Mouse (Mus musculus): Measurements from ENCODE around the gene Slc43a1. TPM values are rescaled to one million over a fixed set of nuclear protein-coding genes. Genes with fewer than 3 reads are reported as not detected.
A peak's percentile ranks its signal among the peaks of the same experiment; 100 is the strongest.

Slc43a1 gene
- polyA plus RNA-seq (2014; fragmentation: Nextera tagmentation; extraction: Ambion mirVana): 14.3 and 17.0 TPM in 2 replicates

GRCm38 (mm10) chr2:84838593-84838949 lies at the start of gene Slc43a1:
Gene Slc43a1, plus strand, starts transcription at chr2:84838850.
- peak within 1 kb of the TSS; percentile 66 for H3K4me3 ChIP-seq (ENCODE audit: low read depth, low read length)
- H3K36me3 ChIP-seq (ENCODE audit: control insufficient read depth, insufficient read depth, low read length): no peaks in the 10 kb centered on the region
- H3K9ac ChIP-seq (ENCODE audit: low read depth, low read length): peak within 1 kb of the TSS; percentile 83
- ATAC-seq (ENCODE audit: low read depth) (no peak), DNase-seq (ENCODE audit: low spot score) (no peak)
- peak within 1 kb of the TSS; percentile 91 for H3K4me2 ChIP-seq (ENCODE audit: low read depth, low read length)
- peaks cover 14% of the 10 kb centered on the region for H3K4me1 ChIP-seq (ENCODE audit: control insufficient read depth, insufficient read depth, low read length)
- H3K9me3 ChIP-seq (ENCODE audit: control insufficient read depth, low read length): no peaks in the 10 kb centered on the region
- 15% methylated on average over 10 of the region's 10 CpGs for WGBS
- 0 out of 2 replicates have a peak, but pooled peaks cover 6% of the 10 kb centered on the region for H3K27me3 ChIP-seq (replicated peaks; ENCODE audit: control insufficient read depth, insufficient read depth, low read length)
- peak within 1 kb of the TSS; percentile 88; the same call in 1 of the 2 replicates for H3K27ac ChIP-seq (replicated peaks; ENCODE audit: low read depth, low read length)

GRCm38 (mm10) chr2:84790418-84790817 lies 48.2 kb upstream of the Slc43a1 start:
- Histone ChIP-seq H3K36me3 (ENCODE audit: control insufficient read depth, insufficient read depth, low read length) (no peaks in the 10 kb centered on the region), H3K27me3 (replicated peaks; ENCODE audit: control insufficient read depth, insufficient read depth, low read length) (no peaks in the 10 kb centered on the region), H3K4me2 (ENCODE audit: low read depth, low read length) (no peak overlapping the region), H3K4me3 (ENCODE audit: low read depth, low read length) (no peak overlapping the region), H3K27ac (replicated peaks; ENCODE audit: low read depth, low read length) (no peak overlapping the region), H3K4me1 (ENCODE audit: control insufficient read depth, insufficient read depth, low read length) (no peaks in the 10 kb centered on the region; the same call in 1 of the 2 replicates), H3K9ac (ENCODE audit: low read depth, low read length) (no peak overlapping the region), H3K9me3 (ENCODE audit: control insufficient read depth, low read length) (no peaks in the 10 kb centered on the region)
- no peak for ATAC-seq (ENCODE audit: low read depth)
- DNase-seq (ENCODE audit: low spot score): no peak
- 52% methylated on average over 9 of the region's 9 CpGs for WGBS

- Histone ChIP-seq H3K4me3 (ENCODE audit: low read depth, low read length) (no peak overlapping the region), H3K9ac (ENCODE audit: low read depth, low read length) (no peak overlapping the region), H3K36me3 (ENCODE audit: control insufficient read depth, insufficient read depth, low read length) (no peaks in the 10 kb centered on the region), H3K27me3 (replicated peaks; ENCODE audit: control insufficient read depth, insufficient read depth, low read length) (no peaks in the 10 kb centered on the region), H3K9me3 (ENCODE audit: control insufficient read depth, low read length) (no peaks in the 10 kb centered on the region), H3K27ac (replicated peaks; ENCODE audit: low read depth, low read length) (no peak overlapping the region), H3K4me1 (ENCODE audit: control insufficient read depth, insufficient read depth, low read length) (no peaks in the 10 kb centered on the region; the same call in 1 of the 2 replicates), H3K4me2 (ENCODE audit: low read depth, low read length) (no peak overlapping the region)
- 80% methylated on average over 3 of the region's 3 CpGs for WGBS
- ATAC-seq (ENCODE audit: low read depth) (no peak), DNase-seq (ENCODE audit: low spot score) (no peak)
Observed at GRCm38 (mm10) chr2:84792516-84792915, 46.1 kb upstream of the Slc43a1 start.

GRCm38 (mm10) chr2:84793154-84793553 lies 45.5 kb upstream of the Slc43a1 start:
- no peak overlapping the region for H3K27ac ChIP-seq (replicated peaks; ENCODE audit: low read depth, low read length)
- DNase-seq (ENCODE audit: low spot score) (no peak), ATAC-seq (ENCODE audit: low read depth) (no peak)
- H3K4me2 ChIP-seq (ENCODE audit: low read depth, low read length): no peak overlapping the region
- no peak overlapping the region for H3K4me3 ChIP-seq (ENCODE audit: low read depth, low read length)
- no peaks in the 10 kb centered on the region for H3K36me3 ChIP-seq (ENCODE audit: control insufficient read depth, insufficient read depth, low read length)
- 91% methylated on average over 3 of the region's 3 CpGs for WGBS
- H3K9me3 ChIP-seq (ENCODE audit: control insufficient read depth, low read length): no peaks in the 10 kb centered on the region
- no peak overlapping the region for H3K9ac ChIP-seq (ENCODE audit: low read depth, low read length)
- no peaks in the 10 kb centered on the region; the same call in 1 of the 2 replicates for H3K4me1 ChIP-seq (ENCODE audit: control insufficient read depth, insufficient read depth, low read length)
- H3K27me3 ChIP-seq (replicated peaks; ENCODE audit: control insufficient read depth, insufficient read depth, low read length): no peaks in the 10 kb centered on the region

GRCm38 (mm10) chr2:84793871-84794270 lies 44.8 kb upstream of the Slc43a1 start:
- Histone ChIP-seq H3K9me3 (ENCODE audit: control insufficient read depth, low read length) (no peaks in the 10 kb centered on the region), H3K4me2 (ENCODE audit: low read depth, low read length) (no peak overlapping the region), H3K9ac (ENCODE audit: low read depth, low read length) (no peak overlapping the region), H3K27me3 (replicated peaks; ENCODE audit: control insufficient read depth, insufficient read depth, low read length) (no peaks in the 10 kb centered on the region), H3K4me3 (ENCODE audit: low read depth, low read length) (no peak overlapping the region), H3K27ac (replicated peaks; ENCODE audit: low read depth, low read length) (no peak overlapping the region), H3K36me3 (ENCODE audit: control insufficient read depth, insufficient read depth, low read length) (no peaks in the 10 kb centered on the region), H3K4me1 (ENCODE audit: control insufficient read depth, insufficient read depth, low read length) (no peaks in the 10 kb centered on the region; the same call in 1 of the 2 replicates)
- 83% methylated on average over 3 of the region's 3 CpGs for WGBS
- DNase-seq (ENCODE audit: low spot score) (no peak), ATAC-seq (ENCODE audit: low read depth) (no peak)

DNA sequence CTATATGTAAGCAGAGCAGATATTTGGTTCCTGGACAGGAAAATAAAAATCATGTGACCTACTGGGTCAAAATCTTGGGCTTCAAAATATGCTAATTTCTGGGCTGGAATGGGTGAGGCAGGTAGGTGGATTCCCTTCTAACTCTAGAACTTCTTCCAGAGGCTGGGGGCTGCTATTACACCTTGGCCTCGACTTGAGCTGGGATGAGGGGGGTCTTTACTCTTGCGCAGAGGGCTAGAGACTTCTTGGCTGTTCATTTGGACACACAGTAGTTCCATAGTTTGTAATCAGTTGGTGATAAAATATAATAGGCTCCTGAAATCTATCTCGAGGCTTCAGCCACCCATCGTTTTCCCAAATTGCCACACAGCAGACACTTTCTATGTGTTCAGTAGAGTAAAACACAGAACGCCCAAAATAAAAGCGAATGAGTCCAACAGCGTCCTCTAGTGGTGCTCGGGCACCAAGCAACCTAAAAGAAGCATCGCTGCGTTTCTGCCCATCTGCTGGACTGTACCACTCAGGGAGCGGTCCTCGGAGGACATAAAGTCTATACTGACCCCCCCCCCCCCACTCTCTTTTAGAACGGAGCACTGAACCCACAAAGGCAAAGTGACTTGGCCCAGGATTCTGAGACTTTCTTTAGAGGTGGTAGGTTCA lies 40.7 kb upstream of the Slc43a1 start:
- Histone ChIP-seq H3K36me3 (ENCODE audit: control insufficient read depth, insufficient read depth, low read length) (no peaks in the 10 kb centered on the region), H3K4me1 (ENCODE audit: control insufficient read depth, insufficient read depth, low read length) (no peaks in the 10 kb centered on the region), H3K9me3 (ENCODE audit: control insufficient read depth, low read length) (no peaks in the 10 kb centered on the region), H3K4me2 (ENCODE audit: low read depth, low read length) (peak overlapping the region; percentile 85), H3K4me3 (ENCODE audit: low read depth, low read length) (peak overlapping the region; percentile 51), H3K9ac (ENCODE audit: low read depth, low read length) (peak overlapping the region; percentile 53), H3K27me3 (replicated peaks; ENCODE audit: control insufficient read depth, insufficient read depth, low read length) (no peaks in the 10 kb centered on the region), H3K27ac (replicated peaks; ENCODE audit: low read depth, low read length) (no peak overlapping the region)
- WGBS: 10% methylated on average over 12 of the region's 13 CpGs
- peak; percentile 88 for DNase-seq (ENCODE audit: low spot score)
- peak; percentile 53 for ATAC-seq (ENCODE audit: low read depth)

GRCm38 (mm10) chr2:84798493-84798921 lies 40.1 kb upstream of the Slc43a1 start, which contains the start of gene Ube2l6:
Gene Ube2l6, plus strand, starts transcription at chr2:84798828.
- peak; percentile 77 for ATAC-seq (ENCODE audit: low read depth)
- Histone ChIP-seq H3K27ac (replicated peaks; ENCODE audit: low read depth, low read length) (no peak within 1 kb of the TSS), H3K9ac (ENCODE audit: low read depth, low read length) (peak within 1 kb of the TSS; percentile 53), H3K4me1 (ENCODE audit: control insufficient read depth, insufficient read depth, low read length) (no peaks in the 10 kb centered on the region), H3K4me3 (ENCODE audit: low read depth, low read length) (peak within 1 kb of the TSS; percentile 51), H3K36me3 (ENCODE audit: control insufficient read depth, insufficient read depth, low read length) (no peaks in the 10 kb centered on the region), H3K9me3 (ENCODE audit: control insufficient read depth, low read length) (no peaks in the 10 kb centered on the region), H3K27me3 (replicated peaks; ENCODE audit: control insufficient read depth, insufficient read depth, low read length) (no peaks in the 10 kb centered on the region), H3K4me2 (ENCODE audit: low read depth, low read length) (peak within 1 kb of the TSS; percentile 85)
- WGBS: 1% methylated on average over 21 of the region's 21 CpGs
- peak; percentile 80 for DNase-seq (ENCODE audit: low spot score)

GRCm38 (mm10) chr2:84799041-84799561 lies 39.5 kb upstream of the Slc43a1 start:
- H3K27ac ChIP-seq (replicated peaks; ENCODE audit: low read depth, low read length): no peak overlapping the region
- under 1% methylated on average over 16 of the region's 16 CpGs for WGBS

More at GRCm38 (mm10) chr2:84799041-84799561, 39.5 kb upstream of the Slc43a1 start:
- Histone ChIP-seq H3K9ac (ENCODE audit: low read depth, low read length) (peak overlapping the region; percentile 53), H3K4me1 (ENCODE audit: control insufficient read depth, insufficient read depth, low read length) (no peaks in the 10 kb centered on the region), H3K4me2 (ENCODE audit: low read depth, low read length) (peak overlapping the region; percentile 85), H3K36me3 (ENCODE audit: control insufficient read depth, insufficient read depth, low read length) (no peaks in the 10 kb centered on the region), H3K9me3 (ENCODE audit: control insufficient read depth, low read length) (no peaks in the 10 kb centered on the region), H3K27me3 (replicated peaks; ENCODE audit: control insufficient read depth, insufficient read depth, low read length) (no peaks in the 10 kb centered on the region), H3K4me3 (ENCODE audit: low read depth, low read length) (peak overlapping the region; percentile 51)
- DNase-seq (ENCODE audit: low spot score) (peak; percentile 86), ATAC-seq (ENCODE audit: low read depth) (peak; percentile 62)

Measured in embryonic facial prominence, embryonic 14.5 days (tissue).